Mouse (Mus musculus): Measurements from ENCODE around the gene Qtrt1.

The Qtrt1 gene

GRCm38 (mm10) chr9:21419646-21420045 lies 8.0 kb downstream of the Qtrt1 start:
- DNase-seq (ENCODE audit: inconsistent ontology term), result no peak

GRCm38 (mm10) chr9:21424631-21425555 lies 13.3 kb downstream of the Qtrt1 start, which contains the start of gene Dnm2:
TSS of gene Dnm2 (plus strand) at chr9:21424908.
- peak; percentile 99 for DNase-seq (ENCODE audit: inconsistent ontology term)

DNA sequence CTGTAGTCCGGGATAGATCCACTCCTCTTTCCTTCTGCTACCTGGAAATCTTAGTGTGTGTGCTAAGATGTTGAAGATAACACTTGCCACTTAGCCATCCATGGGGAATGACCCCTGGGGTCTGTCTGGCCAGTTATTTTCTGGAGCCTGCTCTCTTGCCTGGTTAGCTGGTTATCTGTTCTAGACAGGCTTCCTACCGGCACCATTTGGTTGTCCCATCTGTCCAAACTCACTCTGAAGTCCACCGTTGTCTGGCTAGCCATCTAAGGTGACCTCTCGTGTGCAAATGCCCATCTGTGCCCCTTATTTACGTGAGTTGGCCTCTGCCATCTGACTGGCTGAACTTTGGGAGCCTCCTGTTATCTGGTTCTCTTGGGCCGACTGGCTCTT lies 13.9 kb downstream of the Qtrt1 start:
- DNase-seq (ENCODE audit: inconsistent ontology term), result peak; percentile 11

GRCm38 (mm10) chr9:21426013-21426412 lies 14.4 kb downstream of the Qtrt1 start:
- DNase-seq (ENCODE audit: inconsistent ontology term), result peak; percentile 22

GRCm38 (mm10) chr9:21426525-21426924 lies 14.9 kb downstream of the Qtrt1 start:
- no peak for DNase-seq (ENCODE audit: inconsistent ontology term)

GRCm38 (mm10) chr9:21427773-21428172 lies 16.1 kb downstream of the Qtrt1 start:
- DNase-seq (ENCODE audit: inconsistent ontology term), result no peak

DNA sequence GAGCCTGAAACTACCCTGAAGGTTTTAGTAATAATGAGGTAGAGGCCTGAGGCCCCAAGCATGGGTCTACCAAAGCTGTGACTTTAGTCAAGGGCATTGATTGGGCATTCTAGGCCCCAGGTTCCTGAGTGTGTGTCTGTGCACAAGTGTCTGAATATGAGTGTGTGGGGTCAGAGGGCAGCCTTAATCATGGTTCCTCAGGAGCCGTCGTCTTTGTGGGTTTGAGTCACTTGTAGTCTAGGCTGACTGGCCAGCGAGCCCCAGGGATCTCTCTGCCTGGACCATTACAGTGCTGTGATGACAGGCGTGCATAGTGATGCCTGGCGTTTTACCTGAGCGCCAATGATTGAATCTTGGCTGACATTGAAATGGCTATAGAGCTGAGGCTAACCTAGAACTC lies 16.5 kb downstream of the Qtrt1 start:
- DNase-seq (ENCODE audit: inconsistent ontology term), result no peak

GRCm38 (mm10) chr9:21430724-21431123 lies 19.1 kb downstream of the Qtrt1 start:
- DNase-seq (ENCODE audit: inconsistent ontology term), result no peak

- no peak for DNase-seq (ENCODE audit: inconsistent ontology term)
Observed at GRCm38 (mm10) chr9:21432066-21432465, 20.4 kb downstream of the Qtrt1 start.

- DNase-seq (ENCODE audit: inconsistent ontology term), result no peak
Observed at GRCm38 (mm10) chr9:21433766-21434165, 22.1 kb downstream of the Qtrt1 start.

GRCm38 (mm10) chr9:21434410-21434809 lies 22.8 kb downstream of the Qtrt1 start:
- DNase-seq (ENCODE audit: inconsistent ontology term), result no peak

GRCm38 (mm10) chr9:21435777-21436635 lies 24.4 kb downstream of the Qtrt1 start:
- peak; percentile 69 for DNase-seq (ENCODE audit: inconsistent ontology term)

GRCm38 (mm10) chr9:21437577-21437976 lies 25.9 kb downstream of the Qtrt1 start:
- no peak for DNase-seq (ENCODE audit: inconsistent ontology term)

DNA sequence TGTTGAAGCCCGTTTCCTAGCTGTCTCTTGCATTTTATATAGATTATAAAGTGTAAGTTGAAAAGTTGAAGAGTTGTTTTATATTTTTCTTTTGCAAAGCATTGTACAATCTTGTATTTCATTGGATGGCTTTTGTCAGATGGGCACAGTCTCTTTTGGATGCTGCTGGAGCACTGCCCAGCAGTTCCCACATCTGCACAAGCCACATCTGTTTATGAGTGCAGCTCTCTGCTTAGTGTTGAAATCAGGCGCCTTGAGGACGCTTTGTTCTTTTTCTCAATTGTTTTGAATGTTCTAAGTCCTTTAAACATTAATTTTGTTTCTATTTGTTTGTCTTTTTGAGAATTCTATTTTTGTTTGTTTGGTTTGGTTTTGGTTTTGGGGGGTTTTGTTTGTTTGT lies 26.6 kb downstream of the Qtrt1 start:
- DNase-seq (ENCODE audit: inconsistent ontology term), result no peak

DNA sequence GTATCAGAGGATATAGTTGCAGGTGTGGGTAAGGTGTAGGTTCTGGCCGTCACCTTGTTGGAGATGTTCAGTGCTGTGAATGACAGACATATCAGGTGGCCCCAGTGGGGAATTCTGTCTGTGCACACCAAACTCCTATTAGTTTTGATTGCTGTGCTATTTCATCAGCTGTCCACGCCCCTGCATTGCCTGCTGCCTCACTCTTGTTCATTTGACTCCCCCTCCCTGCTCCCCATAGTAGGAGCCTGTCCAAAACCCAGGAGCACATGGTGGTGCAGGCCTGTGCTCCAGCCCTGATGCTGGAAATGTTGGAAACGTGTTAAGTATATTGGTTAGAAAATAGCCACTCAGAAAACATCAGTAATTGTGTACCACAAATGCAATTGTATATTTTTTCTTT lies 27.8 kb downstream of the Qtrt1 start:
- DNase-seq (ENCODE audit: inconsistent ontology term), result no peak

- DNase-seq (ENCODE audit: inconsistent ontology term), result no peak
Observed at GRCm38 (mm10) chr9:21439914-21440313, 28.3 kb downstream of the Qtrt1 start.

DNA sequence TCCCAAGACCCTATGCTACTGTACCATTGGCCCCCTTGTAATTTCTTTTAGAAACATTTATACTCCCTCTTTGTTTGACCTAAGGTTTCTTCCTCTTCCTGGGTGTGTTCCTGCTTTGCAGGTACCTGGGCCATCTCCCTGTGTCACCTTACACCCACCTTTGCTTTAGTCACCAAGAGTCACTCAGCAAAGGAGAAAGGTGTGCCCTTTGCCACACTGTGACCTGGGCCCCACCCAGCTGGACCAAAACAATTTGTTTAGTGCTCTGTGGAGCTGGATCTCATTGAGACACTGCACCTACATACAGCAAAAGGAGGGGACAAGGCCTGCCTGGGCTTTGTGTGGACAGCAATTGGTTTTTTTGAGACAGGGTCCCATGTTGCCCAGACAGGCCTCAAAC lies 28.8 kb downstream of the Qtrt1 start:
- no peak for DNase-seq (ENCODE audit: inconsistent ontology term)

GRCm38 (mm10) chr9:21443853-21444252 lies 32.2 kb downstream of the Qtrt1 start:
- DNase-seq (ENCODE audit: inconsistent ontology term), result no peak

DNA sequence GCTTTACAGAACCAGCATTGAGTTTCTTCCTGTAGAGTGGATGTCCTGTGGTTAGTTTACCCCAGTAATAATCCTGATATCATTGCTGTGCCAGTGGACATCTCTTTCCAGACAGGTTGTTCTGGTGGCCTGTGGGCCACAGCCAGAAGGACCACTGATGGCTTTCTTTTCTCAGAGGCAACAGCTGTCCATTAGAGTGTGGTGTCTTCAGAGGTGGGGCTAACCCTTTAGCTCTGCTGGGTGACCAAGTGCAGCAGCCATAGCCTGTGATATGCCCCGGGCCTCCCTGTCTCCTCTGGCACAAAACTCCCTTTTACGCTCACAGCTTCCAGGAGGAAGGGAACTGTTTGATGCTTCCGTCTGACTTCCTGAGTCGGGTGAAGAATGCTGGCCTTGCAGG lies 32.9 kb downstream of the Qtrt1 start:
- DNase-seq (ENCODE audit: inconsistent ontology term), result no peak

GRCm38 (mm10) chr9:21445081-21445744 lies 33.6 kb downstream of the Qtrt1 start:
- no peak for DNase-seq (ENCODE audit: inconsistent ontology term)

GRCm38 (mm10) chr9:21447778-21448177 lies 36.1 kb downstream of the Qtrt1 start:
- no peak for DNase-seq (ENCODE audit: inconsistent ontology term)

DNA sequence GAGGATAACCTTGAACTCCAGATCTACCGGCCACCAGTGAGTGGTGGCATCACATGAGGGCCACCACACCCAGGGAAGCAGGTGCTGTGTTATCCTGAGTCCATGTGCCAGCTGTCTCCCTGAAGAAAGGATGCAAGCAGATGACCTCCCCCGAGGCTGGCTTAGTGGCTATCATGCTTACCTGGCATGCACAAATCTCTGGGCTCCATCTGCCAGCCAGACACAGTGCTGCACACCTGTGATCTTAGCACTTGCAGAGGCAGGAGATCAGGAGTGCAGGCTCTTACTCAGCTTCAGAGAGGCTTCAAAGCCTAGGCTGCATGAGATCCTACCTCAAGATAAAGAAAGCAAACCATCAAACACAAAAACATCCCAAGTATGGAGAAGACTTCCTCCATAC lies 38.1 kb downstream of the Qtrt1 start:
- no peak for DNase-seq (ENCODE audit: inconsistent ontology term)

Data from Muller cell, postnatal 12 days (primary cell).